Mouse (Mus musculus): ENCODE data around the gene Dusp22.

The Dusp22 gene

GRCm38 (mm10) chr13:30714552-30714951 lies 54.8 kb downstream of the Dusp22 start:
- intact Hi-C loops (cut with DNase I): no loop called here

- intact Hi-C loops (cut with DNase I): no loop called here
These were observed 55.3 kb downstream of the Dusp22 start for GRCm38 (mm10) chr13:30715060-30715459.

- intact Hi-C loops (cut with DNase I): no loop called here
These were observed 55.8 kb downstream of the Dusp22 start for GRCm38 (mm10) chr13:30715573-30715972.

DNA sequence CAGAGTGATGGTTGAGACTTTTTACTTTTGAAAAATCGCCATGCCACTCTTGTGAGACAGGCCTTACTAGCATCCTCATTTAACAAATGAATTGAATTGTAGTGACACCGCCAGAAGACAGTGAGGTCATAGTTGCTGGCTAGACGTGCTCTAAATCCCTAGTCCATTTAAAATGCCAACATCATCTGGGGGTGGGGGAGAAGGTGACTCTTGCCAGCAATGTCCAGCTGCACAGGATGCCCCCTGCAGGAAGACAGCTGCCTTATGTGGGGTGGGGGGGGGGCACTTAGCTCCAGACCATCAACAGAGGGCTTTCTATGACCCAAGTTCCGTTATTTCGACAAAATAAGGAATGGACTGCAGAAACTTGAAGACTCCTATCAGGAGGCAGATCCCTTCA lies 56.8 kb downstream of the Dusp22 start:
- intact Hi-C loops (cut with DNase I): no loop called here

GRCm38 (mm10) chr13:30722601-30723000 lies 62.8 kb downstream of the Dusp22 start:
- intact Hi-C loops (cut with DNase I): loop anchor here (10.0 kb wide), 2 partner anchors 118 to 158 kb away; no protein-coding TSS in a partner anchor

DNA sequence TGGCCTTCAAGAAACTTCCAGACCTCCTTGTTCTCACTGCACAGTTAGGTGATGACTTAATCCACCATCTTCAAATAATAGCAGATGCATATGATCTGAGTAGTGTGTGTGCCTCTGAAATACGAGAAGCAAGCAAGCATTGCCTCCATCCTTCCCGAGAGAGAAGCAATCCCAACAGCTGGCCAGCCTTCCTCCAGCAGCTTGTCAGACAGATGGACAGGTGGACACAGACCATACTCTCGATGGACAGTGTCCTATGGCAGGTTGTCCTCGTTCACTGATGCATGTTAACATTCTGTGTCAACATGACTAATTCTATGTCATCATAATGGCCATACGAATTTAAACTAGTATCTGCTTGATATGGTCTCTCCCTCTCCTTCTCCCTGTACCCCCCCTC lies 63.5 kb downstream of the Dusp22 start:
- intact Hi-C loops (cut with DNase I): loop anchor here (10.0 kb wide), 2 partner anchors 118 to 158 kb away; no protein-coding TSS in a partner anchor

- intact Hi-C loops (cut with DNase I): loop anchor here (10.0 kb wide), 2 partner anchors 119 to 159 kb away; no protein-coding TSS in a partner anchor
These were observed 64.1 kb downstream of the Dusp22 start for GRCm38 (mm10) chr13:30723858-30724257.

- intact Hi-C loops (cut with DNase I): loop anchor here (10.0 kb wide), 2 partner anchors 120 to 160 kb away; no protein-coding TSS in a partner anchor
These were observed 65.0 kb downstream of the Dusp22 start for GRCm38 (mm10) chr13:30724691-30725271.

DNA sequence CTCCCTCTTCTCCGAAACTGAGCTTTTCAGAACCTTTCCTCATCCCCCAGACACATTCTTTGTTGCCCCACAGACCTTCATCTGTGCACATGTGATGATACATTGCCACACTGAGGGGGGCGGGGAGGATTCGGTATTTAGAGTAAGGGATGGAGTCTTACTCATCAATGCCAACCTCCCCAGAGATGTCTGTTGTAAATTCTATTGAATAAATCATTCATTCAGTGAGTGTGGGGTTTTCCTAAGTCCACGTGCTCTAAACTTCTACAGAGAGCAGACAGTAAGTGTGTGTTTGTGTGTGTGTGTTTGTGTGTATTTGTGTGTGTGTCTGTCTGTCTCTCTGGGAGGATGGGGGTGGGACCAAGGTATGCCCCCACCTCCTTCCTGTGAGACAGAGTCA lies 67.1 kb downstream of the Dusp22 start:
- intact Hi-C loops (cut with DNase I): loop anchor here (10.0 kb wide), 2 partner anchors 122 to 162 kb away; no protein-coding TSS in a partner anchor

- intact Hi-C loops (cut with DNase I): loop anchor here (10.0 kb wide), 2 partner anchors 123 to 163 kb away; no protein-coding TSS in a partner anchor
These were observed 68.4 kb downstream of the Dusp22 start for GRCm38 (mm10) chr13:30728155-30728554.

DNA sequence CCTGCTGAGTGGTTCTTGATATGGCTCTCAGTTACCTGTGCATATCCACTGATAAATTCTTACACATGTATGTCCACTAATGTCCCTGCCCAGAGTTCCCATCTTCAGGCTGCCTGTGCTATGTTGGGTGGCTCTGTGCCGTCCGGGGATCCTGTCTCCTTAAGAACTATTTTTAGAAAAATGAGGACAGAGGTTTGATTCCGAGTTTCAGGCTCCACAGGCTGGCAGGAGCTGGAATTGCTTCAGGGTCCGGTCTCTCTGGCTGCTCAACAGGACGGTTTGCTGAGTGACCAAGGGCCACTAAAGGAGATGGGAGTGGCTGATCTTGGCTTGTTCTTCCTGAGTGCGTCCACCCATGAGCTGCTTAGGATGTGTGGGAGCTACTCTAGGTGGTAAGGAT lies 69.4 kb downstream of the Dusp22 start:
- intact Hi-C loops (cut with DNase I): loop anchor here (10.0 kb wide), 2 partner anchors 124 to 164 kb away; no protein-coding TSS in a partner anchor

DNA sequence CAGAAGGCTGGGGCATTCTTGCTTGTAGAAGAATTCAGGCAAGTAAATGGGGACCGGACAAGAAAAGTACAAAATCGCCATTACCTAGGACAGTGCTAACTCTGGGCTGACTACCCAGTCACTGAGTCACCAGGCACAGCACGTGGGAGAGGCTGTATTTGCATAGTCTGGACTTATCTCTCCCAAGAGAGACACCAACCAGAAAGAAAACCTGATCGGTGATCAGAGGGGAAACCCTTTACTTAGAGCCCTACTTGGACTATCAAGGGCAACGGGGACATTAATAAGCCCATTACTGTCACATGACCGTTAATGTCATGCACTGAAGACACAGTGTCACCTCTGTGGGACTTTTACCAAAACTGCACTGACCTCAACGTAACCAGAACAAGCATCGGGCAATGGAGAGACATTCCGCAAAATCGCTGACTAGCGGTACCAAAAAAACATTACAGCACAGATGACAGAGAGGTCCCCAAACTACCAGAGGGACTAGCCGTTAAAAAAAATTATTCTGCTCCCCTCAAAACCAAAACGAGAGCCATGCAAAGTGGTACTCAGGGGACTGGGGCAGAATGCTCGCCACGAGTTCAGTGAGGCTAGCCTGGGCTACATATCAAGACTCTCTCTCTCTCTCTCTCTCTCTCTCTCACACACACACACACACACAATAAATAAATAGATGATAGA lies 70.5 kb downstream of the Dusp22 start:
- intact Hi-C loops (cut with DNase I): no loop called here

- intact Hi-C loops (cut with DNase I): no loop called here
These were observed 73.1 kb downstream of the Dusp22 start for GRCm38 (mm10) chr13:30732709-30733445.

- intact Hi-C loops (cut with DNase I): no loop called here
These were observed 76.9 kb downstream of the Dusp22 start for GRCm38 (mm10) chr13:30736721-30737120.

GRCm38 (mm10) chr13:30737257-30737656 lies 77.5 kb downstream of the Dusp22 start:
- intact Hi-C loops (cut with DNase I): no loop called here

GRCm38 (mm10) chr13:30738310-30738840 lies 78.6 kb downstream of the Dusp22 start:
- intact Hi-C loops (cut with DNase I): no loop called here

- intact Hi-C loops (cut with DNase I): no loop called here
These were observed 81.4 kb downstream of the Dusp22 start for GRCm38 (mm10) chr13:30741172-30741571.

- intact Hi-C loops (cut with DNase I): no loop called here
These were observed 82.7 kb downstream of the Dusp22 start for GRCm38 (mm10) chr13:30742411-30742970.

GRCm38 (mm10) chr13:30745121-30745520 lies 85.3 kb downstream of the Dusp22 start:
- intact Hi-C loops (cut with DNase I): no loop called here

DNA sequence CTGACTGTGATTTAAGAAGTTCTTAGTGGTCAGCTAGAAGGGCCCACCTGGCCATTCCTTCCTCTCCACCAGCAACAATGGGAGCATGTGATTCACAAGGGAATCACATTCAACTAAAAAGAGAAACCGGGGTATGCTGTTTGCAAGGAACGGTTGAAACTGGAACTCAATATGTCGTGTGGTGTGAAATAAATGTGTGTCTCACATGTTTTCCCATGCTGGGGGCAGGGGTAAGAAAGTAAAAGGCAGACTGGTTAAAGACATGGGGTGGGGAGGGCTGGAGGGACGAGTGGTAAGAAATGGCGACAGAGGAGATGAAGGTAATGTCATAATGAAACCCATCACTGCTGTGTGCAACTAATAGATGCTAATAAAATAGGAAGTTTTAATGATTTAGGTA lies 87.3 kb downstream of the Dusp22 start:
- intact Hi-C loops (cut with DNase I): no loop called here

- intact Hi-C loops (cut with DNase I): no loop called here
These were observed 87.7 kb downstream of the Dusp22 start for GRCm38 (mm10) chr13:30747504-30747903.

All from adrenal gland (tissue).